Mouse (Mus musculus) urinary bladder, postnatal 14 days (tissue): ENCODE results near the gene Olfr794.

ENCODE experiments used
- DNase-seq: peaks from one replicate; pipeline ENCODE4 v3.0.0; 2021; ENCODE audit warnings: low spot score

The Olfr794 gene

DNA sequence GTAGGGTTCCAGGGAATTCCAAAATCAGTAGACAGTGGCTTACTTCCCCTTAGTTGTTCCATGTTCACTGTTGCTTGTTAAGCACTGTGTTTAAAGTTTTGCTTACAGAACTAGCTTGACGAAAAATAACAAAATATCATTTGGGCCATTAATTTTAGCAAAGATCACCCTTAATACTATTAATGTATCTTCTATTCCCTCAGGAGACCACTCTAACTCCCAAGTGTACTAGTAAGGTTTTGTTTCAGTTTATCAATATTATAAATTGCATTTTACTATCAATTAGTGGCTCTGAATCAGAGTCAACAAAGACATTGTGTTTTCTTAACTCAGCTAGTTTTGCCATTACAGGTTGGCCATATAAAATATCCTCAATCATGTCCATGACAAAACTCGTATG lies at the start of gene Olfr794:
TSS of gene Olfr794 (plus strand) at position 301 of the 400 bp plus-strand sequence.
- no peak for DNase-seq

DNA sequence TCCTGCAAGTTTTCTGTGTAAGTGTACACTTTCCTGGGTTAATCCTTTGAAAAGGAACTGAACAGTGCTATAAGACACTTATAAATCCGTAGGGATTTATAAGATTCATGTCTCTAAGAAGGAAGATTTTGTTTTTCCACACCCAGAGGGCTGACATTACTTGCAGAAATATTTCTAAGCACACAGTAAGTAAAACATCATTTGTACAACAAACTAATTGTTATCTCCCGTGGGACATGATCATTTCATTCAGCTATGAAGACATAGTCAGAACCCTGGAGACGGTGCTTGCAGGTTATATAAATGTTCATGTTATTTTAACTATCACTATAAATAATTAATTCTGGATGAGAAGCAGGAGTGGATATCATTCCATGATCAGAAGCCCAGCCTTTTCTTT lies 46.0 kb upstream of the Olfr794 start, which contains the start of gene Olfr791:
TSS of gene Olfr791 (plus strand) at position 301 of the 400 bp plus-strand sequence.
- no peak for DNase-seq

DNA sequence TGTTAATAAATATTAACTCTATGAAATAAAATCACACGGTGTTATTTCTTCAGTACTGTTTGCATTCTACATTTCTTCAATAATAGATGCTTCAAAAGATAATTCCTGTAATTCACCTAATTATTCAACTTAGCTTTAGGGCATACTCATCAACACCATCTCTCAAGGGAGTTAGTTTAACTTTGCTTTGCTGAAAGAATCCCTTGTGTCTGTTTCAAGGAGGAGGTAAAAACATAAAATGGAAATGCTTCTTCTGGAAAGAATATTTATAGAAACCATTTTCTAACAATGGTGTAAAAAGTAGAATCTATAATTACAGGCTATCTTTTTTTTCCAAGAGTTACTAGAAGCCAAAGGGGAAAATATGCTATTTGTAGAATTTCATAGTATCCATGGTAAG lies 28.6 kb upstream of the Olfr794 start, which contains the start of gene Olfr792:
TSS of gene Olfr792 (plus strand) at position 301 of the 400 bp plus-strand sequence.
- no peak for DNase-seq

DNA sequence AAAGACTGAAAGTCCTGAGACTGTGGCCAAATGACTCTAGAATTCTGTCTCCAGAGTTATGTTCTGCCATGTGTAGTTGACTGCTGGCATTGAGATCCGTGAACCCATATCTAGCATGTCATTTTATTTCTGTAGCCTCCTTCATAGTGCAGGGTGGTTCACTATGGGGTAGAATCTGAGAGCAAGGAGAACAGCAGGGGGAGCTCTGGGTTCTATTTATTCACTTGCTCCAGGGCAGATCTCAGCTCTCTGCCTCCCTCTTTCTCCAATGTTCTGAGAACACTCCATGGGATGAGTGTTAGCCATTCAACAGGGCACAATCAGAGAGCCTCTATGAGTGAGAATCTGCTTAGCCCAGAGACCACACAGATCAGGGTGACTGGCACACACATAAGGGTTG lies 18.1 kb upstream of the Olfr794 start:
- DNase-seq: no peak

DNA sequence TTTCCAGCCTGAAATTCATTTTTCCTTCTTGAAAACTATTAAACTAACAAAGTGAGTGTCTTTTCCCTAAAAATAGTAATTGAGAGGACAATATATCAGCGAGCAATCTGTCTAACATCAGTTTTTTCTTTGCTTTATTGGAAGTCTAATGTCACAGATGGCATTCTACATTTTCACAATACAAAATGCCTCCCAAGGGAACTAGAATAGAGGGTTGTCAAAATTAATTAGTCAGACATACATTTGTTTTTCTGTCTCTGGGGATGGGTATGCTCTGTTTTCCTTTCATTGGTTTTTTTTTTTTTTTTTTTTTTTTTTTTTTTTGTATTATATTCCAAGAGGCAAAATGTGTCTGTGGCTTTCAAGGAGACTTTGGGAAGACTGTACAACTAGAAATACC lies 9.6 kb downstream of the Olfr794 start:
- DNase-seq: no peak

DNA sequence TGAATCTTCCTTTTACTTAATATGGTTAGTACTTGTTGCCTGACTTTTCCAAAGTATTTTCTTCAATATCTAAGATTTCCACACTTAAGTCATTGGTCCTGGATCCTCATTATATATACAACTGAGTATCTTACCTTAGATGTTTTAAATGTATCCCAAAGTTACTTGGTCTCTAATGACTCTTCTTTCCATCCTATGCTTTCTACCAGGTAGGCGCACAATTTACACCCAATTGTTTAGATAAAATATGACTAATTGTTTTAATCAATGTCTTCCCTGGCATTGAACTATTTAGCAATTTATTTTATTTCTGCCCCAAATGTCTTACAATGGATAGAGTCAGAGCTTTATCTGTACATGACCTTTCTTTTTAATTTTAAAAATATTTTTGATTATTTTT lies 45.0 kb downstream of the Olfr794 start, which contains the start of gene Olfr796:
TSS of gene Olfr796 (minus strand) at position 101 of the 400 bp plus-strand sequence.
- DNase-seq: no peak

DNA sequence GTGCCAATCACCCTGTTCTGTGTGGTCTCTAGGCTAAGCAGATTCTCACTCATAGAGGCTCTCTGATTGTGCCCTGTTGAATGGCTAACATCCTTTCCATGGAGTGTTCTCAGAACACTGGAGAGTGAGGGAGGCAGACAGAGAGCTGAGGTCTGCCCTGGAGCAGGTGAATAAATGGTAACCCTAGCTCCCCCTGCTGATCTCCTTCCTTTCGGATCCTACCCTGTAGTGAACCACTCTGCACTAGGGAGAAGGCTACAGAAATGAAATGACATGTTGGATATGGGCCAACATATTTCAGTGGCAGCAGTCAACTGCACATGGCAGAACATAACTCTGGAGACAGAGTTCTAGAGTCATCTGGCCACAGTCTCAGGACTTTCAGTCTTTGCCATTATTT lies 54.3 kb downstream of the Olfr794 start:
- no peak for DNase-seq
